Mouse (Mus musculus) lung, adult 2 months (tissue): ENCODE measurements at regions not wholly inside any gene's neighbourhood (a gene's known extent, or its start where the extent isn't known, plus 50 kb on each side); places are given as distances from the start of the nearest gene placed in this dataset.

Experiments used
- CTCF ChIP-seq: fragments of 200-500 bp; IDR thresholded peaks from 2 replicates; pipeline ENCODE4 v1.5.1; 2011; ENCODE audit warnings: mild to moderate bottlenecking, low read length, control low read depth; ENCODE audit not compliant: insufficient read depth
- POLR2A ChIP-seq: fragments of 200-500 bp; IDR thresholded peaks from 2 replicates; pipeline ENCODE4 v1.6.1; 2011; ENCODE audit warnings: low read depth, mild to moderate bottlenecking, control low read depth, low read length, borderline replicate concordance; ENCODE audit errors: extremely low read depth

DNA sequence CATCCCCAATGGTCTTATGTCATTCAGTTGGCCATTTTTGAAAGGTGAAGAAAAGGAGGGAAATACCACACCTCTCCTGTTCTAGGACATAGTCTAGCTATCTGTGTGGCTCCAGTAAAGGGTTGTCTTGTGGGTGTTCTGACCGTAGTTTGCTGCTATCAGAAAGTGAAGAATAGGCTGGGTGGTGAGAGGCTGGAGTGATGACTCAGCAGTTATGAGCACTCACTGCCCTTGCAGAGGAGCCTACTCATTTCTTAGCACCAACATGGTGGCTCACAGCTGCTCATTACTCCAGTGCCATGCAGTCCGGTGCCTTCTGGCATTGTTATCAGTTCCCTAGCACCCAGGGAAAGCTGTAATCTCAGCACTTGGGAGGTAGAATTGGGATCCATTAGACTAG is 217.0 kb downstream of the 1810013L24Rik start:
- TF ChIP-seq CTCF (no peak), POLR2A (no peak)
